Mouse (Mus musculus): ENCODE results near the gene Mapkbp1.
A peak's percentile ranks its signal among the peaks of the same experiment; 100 is the strongest.

Mapkbp1 gene

DNA sequence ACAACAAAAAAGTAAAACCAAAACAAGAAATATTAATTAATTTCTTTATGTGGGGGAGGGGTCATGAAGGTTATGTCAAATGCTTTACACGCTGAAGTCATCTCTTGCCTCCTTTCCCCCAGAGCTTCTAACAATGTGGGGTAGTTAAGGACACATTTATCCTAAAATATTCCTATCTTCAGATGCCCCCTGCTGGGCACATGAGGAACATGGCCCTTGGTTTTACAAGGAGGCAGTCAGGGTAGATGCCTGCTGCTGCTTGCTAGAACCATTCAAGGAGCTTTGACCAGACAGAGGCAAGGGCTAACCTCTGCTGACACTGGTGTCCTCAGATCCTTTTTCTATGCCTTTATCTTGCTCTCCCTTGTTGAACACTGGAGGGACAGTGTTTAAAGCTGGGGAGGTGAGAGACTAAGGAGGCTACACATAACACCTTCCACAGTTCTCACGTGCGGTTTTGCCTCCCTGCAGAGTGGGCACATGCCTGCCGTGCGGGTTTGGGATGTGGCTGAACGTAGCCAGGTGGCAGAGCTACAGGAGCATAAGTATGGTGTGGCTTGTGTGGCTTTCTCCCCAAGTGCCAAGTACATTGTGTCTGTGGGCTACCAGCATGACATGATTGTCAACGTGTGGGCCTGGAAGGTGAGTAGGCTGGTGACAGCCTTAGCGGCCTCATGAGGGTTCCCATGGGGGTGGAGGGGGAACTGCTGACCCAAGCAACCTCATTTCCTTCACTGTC is 39.1 kb downstream of the Mapkbp1 start:
- DNase-seq, result no peak

DNA sequence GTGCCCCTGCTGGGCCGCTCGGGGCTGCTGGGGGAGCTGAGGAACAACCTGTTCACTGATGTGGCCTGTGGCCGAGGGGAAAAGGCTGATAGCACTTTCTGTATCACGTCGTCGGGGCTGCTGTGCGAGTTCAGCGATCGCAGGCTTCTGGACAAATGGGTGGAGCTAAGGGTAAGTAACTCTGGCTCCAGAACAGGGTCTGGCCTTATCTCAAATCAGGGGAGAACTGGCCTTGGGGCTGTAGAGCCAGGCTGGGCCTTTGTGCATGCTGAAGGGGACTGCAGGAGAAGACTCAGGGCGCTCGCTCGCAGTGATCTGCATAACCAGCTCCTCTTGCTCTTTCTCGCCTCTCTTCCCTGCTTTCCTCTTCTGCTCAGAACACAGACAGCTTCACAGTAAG is 40.4 kb downstream of the Mapkbp1 start:
- no peak for DNase-seq

DNA sequence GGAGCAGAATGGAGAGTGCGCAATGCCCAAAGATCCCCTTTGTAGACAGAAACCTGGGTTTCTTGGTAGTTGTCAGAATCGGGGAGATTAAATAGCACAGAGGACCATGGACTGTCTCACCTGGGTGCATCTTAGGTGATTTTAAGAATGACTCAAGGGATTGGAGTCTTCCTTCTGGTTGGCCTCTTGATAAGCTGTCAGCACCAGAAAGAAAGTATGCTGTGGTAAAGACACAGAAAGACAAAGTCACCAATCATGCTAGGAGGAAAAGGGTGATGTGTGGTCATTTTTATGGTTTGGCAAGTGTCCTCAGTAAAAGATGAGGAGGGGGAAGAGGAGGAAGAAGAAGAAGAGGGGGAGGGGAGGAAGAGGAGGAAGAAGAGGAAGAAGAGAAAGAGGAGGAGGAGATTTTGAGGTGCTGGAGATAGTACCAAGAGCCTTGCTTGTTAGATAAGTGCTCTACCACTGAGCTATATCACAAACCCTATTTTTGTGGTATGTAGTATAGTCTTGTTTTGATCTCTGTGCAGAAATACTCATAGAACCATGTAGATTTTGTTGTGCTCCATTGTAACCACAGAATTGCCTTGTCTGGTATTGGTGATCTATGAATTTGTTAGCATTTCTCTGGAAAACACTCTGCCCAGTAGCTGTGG is 41.5 kb downstream of the Mapkbp1 start:
- no peak for DNase-seq

DNA sequence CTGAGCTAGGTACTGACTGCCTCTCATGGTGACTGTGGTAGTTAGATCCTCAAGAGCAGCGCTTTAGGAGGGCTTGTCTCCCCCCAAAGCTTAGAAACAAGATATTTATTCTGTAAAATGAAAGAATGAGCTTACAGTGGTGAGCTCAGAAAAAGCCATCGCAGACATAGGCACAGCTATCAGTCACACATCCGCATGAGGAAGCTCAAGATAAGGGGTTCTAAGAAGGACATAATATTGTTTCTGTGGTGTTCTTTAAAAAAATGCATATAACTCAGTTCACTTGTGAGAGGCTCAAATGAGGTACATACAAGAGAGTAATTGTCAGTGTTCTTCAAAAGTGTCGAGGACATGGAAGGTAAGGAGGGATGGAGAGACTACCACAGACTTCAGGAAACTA is 43.4 kb downstream of the Mapkbp1 start:
- DNase-seq, result no peak

DNA sequence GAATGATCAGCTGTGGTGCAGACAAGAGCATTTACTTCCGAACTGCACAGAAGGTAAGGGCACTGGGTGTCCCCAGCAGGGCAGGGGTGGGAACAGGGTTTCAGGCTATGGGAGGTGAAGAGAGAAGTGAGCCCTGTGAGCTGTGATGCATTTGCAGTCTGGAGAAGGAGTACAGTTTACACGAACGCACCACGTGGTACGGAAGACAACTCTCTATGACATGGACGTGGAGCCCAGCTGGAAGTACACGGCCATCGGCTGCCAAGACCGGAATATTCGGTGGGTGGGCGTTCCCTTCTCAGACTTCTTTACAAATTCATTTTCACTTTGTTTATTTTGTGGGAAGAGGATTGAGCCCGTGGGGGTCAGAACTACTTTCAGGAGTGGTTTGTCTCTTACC is 45.1 kb downstream of the Mapkbp1 start:
- no peak for DNase-seq

DNA sequence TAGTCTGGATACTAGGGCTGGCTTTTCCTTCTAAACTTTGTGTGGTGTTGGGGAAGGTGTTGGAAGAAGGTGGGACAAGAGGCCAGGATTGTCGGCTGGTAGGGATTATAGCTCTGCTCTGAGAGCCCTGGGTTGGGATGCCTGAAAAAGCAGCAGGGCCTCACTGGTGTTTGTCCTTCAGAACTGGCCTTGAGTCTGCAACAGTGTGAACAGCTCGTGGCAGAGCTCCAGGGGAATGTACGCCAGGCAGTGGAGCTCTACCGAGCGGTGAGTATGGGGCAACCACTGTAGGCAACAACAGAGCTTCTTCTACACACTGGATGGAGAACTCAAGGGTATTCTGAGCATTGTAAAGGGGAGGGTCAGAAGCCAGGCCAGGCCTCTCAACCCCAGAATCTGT is 51.8 kb downstream of the Mapkbp1 start:
- no peak for DNase-seq

DNA sequence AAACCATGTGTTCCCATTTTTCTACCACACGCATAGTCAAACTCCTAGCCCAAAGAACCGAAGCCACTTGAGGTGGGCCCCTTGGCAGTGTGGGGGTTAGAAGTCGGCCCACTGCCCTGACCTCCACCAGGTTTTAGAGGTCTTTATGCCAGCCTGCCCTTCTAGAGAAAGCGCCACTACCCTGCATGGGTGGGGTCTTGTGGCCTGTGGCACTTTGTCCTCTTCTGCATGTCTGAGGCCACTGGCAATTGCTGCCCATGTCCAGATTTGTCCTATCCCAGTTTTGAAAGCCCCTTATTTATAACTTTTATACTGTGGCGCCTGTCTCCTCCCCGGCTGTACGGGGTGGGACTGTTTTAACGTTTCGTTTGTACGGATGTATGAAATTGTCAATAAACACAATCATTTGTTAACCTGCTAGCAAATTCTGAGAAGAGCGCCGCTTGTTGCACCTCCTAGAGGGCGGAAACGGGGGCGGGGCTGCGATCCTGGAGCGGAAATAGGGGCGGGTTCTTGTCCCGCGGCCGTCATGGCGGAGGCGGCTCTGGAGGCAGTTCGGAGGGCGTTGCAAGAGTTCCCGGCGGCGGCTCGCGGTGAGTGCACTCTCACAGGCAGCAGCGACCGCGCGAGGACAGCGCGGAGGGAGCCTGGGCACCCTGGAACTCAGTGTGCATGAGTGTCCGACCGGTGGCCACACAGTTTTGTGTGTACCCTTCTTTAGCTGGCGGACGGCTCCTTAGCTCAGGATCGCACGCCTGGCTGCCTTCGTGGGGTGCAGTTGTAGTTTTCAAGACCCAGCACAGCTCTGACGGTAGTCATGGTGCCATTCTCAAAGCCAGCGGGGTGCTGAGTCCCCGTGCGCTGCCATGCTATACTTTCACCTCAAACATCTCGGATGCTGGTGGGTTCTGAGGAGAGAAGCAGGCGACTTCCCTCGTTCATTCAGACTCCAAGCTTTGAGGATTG is 54.8 kb downstream of the Mapkbp1 start, which contains the start of the genes Jmjd7 and Gm28042:
Gene Jmjd7, plus strand, starts transcription at position 500 of the 966 bp plus-strand sequence.
Gene Gm28042, plus strand, starts transcription at position 510 of the 966 bp plus-strand sequence.
- DNase-seq, result peak; percentile 90 to 91

DNA sequence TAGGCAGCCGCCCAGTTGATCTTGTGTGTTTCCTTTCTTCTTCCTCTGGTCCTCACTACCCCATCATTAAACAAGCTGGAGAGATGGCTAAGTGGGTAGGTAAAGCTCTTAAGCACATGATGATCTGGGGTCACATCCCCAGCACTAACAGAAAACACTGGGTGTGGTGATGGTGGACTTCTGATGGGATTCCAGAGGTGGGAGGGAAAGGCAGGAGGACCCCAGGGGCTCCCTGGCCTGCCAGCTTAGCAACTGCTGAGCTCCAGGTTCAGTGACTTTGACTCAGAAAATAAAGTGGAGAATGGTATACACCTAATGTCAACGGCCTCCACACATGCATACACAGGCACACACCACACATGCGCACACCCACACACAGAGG is 55.4 kb downstream of the Mapkbp1 start:
- no peak for DNase-seq

DNA sequence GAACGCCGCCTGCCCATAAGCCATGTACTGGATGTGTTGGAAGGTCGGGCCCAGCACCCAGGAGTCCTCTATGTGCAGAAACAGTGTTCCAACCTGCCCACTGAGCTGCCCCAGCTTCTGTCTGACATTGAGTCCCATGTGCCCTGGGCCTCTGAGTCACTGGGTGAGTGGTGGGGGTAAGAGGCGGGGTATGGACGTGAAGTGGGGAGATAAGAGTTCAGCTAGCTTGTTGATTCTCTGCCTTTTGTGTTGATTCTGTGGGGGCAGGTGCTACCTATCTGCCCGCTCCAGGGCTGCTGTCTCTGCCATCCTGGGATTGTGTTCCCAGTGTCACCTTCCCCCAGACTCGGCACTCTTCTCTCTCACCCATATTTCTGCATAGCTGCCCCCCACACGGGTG is 57.9 kb downstream of the Mapkbp1 start:
- no peak for DNase-seq

DNA sequence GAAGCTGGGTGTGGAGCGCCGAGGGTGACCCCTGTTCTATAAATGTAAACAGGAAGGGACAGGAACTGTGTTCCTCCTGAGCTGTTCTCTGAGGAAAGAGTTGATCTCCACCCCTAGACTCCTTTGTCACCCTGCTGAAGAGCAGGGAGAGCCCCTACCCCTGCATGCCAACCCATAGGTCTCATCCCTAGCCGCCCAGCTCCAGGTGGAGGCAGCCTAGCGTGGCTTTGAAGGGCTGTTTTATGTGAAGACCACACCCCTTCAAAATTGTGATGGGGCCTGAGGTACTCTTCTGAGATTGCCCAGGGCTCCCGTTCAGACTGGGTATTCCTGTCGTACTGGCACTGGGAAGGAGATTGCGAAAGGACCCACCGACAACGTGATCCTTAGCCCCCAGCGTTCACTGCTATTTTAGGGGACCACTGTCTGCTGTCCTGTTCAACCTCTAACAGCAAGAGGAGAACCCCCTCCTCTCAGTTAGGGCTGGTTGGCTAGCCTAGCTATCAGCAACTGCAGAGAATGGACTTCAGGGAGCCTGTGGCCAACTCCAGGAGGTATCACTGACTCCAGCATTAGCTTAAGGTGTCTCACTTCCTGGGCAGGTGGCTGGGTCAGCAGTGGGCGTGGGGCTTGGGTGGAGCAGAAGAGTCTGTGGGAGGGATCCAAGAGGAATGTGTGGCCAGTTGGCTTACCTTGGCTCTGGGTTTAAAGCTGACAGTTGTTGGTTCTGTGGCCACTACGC is 60.4 kb downstream of the Mapkbp1 start, which contains the start of gene Pla2g4b:
Gene Pla2g4b, plus strand, starts transcription at position 692 of the 742 bp plus-strand sequence.
- no peak for DNase-seq

DNA sequence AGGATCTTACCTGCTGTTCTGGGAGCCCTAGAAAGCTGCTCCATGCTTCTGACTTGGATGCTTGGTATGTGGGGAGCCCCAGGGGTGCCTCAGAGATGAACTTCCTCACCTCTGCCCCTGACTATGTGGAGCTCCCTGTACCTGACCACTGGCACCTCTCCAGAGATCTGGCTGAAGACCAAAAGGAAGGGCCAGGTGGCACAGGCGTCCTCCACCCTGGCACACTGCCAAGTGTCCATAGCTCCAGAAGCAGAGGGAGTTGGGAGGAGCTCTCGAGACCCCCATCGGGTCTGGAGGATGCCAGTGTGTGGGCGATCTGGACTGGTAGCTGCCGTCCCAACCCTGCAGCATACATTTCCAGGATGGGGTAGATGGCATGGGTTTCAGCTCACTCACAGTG is 61.2 kb downstream of the Mapkbp1 start:
- no peak for DNase-seq

DNA sequence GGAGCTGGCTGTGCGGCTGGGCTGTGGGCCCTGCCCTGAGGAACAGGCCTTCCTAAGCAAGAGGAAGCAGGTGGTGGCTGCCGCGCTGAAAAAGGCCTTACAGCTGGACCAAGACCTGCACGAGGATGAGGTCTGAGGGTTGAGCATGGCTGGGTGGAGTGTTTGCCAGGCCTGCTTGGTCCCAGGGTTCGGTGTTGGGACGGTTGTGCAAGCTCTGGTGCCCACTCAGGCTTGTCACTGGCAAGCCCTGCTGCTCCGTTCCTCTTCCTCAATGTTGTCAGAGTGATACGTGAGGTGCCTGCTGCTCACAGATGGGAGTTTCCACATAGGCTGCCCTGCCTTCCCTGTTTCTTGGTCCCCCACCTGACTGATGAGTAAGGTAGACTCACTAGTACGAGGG is 65.2 kb downstream of the Mapkbp1 start:
- no peak for DNase-seq

DNA sequence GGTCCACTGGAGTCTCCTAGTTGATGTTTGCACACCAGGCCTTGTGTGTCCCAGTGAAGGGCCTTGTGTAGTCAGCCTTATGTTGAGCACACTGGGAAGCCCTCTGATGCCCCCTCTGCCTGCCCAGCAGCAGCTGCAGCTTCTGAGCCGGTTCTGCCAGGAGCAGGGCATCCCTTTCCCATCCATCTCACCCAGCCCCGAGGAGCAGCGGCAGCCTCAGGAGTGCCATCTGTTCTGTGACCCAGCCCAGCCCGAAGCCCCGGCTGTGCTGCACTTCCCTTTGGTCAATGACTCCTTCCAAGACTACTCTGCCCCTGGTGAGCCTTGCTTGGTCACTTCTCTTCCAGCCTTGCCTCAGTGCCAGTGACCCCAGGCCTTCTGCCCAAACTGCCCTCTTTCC is 68.5 kb downstream of the Mapkbp1 start:
- no peak for DNase-seq

DNA sequence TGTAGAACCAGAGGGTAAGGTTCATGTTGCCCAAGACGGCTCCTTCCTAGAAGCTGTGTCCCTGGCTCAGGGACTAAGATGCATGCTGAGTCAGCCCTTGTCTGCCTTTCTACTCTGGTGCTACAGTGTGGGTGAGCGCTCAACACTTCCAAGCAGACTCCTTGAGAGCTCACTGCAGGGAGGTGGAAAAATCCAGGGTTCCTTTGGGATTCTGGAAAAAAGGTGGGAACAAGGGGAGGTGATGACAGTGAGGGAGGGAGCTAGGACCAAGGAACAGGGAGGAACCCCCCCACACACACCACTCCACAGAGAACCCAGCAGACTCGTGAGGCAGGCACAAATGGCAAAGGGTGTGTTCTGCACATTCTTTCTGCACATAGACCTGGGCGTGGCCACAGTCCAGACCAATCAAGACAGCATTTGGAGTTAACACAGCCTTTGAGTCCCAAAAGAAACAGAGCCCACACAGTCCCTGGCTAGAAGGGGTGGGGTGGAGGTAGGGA is 71.7 kb downstream of the Mapkbp1 start:
- no peak for DNase-seq

DNA sequence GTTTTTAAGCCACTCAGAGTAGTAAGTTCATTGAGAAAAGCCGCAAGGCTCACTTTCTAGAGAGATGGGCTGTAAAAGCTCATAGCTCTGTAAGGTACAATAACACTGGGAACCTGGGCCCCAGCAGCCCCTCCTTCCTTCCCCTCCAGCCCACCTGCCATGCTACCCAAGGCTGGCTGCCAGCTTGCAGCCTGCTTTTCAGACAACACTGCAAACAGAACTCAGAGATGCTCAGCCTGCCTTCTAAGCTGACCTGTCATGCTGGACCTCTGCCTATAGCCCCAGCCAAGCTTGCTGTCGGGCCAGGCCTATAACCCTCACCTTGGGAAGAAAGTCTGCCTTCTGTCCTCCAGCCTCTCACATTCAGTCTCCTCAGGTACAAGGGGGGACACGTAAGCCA is 72.2 kb downstream of the Mapkbp1 start:
- no peak for DNase-seq

DNA sequence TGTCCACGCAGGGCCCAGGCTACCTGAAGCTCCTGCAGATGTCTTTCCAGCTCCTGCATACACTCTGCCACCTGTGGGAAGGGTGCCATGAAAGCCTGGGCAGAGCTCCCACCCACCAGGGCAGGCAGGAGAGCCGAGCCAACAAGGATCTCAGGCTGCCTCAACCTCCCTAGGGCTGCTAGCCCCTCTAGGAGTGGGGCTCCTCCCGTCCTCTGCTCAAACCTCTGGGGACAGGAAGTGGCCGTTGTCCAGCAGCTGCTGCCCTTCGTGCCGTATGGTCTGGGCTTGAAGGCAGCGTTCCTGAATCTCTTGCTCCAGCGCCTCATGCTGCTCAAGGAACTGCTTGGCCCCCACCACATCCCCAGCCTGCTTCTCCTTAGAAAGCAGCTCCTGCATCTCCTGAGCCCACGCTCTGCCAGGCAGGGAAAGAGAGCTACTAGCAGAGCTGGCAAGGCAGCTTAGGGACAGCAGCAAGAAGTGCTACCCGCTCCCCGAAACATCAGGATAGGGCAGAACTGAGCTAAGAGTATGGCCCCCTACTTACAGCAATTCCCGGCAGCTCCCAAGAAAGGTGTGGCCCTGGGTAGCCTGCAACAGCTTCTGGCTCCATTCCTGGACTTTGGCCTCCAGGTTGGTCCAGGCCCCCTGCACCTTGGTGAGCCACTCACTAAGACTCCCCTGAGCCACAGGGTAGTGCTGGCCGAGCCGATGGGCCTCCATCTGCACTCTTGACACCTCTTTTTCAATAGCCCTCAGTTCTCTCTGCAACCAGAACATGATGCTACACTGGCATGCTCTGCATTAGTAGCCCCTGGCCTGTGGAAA is 74.2 kb downstream of the Mapkbp1 start:
- no peak for DNase-seq

DNA sequence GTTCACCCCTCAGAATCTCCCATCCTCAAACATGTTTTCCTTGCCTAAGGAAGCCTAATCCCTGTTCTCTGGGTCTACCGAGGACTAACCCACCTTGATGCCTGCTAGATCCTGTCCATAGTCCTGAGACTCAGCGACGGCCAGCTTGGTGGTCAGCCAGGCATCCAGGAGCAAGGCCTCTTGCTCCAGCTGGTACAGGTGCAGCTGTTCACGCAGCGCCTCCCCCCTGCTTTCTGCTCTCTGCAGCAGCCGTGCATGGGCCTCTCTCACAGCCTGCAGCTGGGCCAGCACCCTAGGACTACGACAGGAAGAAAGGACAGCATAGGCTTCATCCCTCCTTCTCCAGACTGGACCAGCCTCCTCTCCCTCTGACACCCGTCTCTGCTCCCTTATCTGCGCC is 75.7 kb downstream of the Mapkbp1 start:
- no peak for DNase-seq

DNA sequence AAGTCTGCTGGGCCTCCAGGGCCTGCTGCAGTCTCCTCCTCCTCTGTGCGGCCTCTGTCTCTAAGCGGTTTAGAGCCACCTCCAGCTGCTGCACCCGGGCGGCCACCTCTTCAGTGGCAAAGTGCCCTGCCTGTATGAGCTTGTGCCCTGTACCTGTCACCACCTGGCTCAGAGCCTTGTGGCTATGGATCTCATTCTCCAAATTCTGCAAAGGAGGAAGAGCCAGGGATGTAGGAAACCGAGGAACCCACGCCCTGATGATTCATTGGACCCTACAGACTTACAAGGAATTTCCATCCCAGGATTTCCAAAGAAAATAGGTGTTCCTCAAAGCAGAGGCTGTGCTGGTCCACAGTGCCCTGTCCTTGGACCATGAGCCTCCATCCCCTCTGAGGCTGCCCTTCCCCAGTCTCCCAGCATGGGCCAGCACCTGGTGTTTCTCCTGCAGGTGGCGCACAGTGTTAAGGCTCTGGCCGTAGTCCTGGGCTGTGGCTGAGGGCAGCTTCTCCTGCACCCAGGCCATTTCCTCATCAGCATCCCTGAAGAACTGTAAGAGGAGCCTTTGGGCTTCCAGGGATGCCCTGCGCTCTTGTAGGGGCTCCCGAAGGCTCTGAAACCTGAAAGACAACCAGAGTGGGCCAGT is 77.3 kb downstream of the Mapkbp1 start:
- DNase-seq, result no peak

DNA sequence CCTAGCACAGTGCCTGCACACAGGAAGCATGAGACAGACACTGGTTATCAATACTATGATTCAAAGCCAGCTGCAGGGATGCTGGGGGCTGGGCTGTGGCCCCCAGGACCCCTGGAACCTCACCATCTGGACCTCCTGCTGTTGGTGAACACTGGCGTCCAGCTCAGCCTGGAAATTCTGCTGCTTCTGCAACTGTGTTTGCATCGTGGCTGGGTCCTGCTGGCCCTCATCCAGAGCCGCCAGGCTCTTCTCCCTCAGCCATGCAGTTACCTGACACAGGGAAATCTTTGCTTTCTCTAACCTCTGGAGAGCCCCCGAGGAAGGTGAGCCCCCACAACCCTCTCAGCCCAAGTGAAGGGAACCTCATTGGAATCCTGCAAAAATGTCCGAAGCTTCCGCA is 78.9 kb downstream of the Mapkbp1 start:
- DNase-seq, result no peak

DNA sequence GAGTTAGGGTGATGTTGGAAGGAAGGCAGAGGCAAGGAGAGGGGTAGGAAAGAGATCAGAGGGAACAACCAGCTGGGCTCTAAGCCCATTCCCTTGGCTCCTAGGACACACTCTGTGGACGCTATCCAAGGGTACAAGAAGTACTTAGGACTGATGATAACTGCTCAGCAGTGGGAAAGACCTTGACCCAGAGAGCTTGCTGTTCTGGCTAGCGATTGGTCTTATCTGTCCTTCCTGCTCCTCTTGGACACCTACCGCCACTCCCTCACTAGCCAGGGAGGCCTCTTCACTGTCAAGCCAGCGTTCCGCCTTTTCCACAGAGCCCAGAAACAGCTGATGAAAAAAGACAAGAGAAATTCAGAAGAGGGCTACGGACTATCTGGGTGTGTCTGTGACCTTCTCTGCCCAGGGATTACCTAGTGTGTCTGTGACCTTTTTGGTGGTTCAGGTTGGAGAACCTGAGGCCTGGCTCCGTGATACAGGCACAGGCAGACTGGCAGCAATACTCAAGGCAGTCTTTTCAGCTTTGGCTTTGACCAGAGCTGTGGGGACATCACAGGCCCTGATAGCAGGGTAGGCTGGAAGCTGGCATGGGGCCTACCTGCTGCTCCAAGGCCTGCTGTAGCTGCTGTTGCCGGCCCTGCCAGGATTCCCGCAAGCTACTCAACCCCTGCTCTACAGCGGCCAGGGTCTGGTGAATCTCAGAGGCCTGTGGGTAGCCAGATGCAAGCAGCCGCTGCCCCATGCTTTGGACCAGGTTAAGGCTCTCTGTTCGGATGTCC is 82.5 kb downstream of the Mapkbp1 start:
- DNase-seq, result no peak
